Mouse (Mus musculus): Measurements from ENCODE around the gene Dmrt1.

GRCm38 (mm10) chr19:25489546-25489945, 15.9 kb upstream of the Dmrt1 start:
- TF ChIP-seq CTCF (IDR thresholded peaks at IDR 0.05; ENCODE audit: control insufficient read depth, insufficient read depth, insufficient replicate concordance, low read depth, low read length) (no peak), POLR2A (IDR thresholded peaks at IDR 0.05; ENCODE audit: control insufficient read depth, low read depth, low read length) (no peak)

Data from testis, adult 2 months (tissue).